Mouse (Mus musculus) hindbrain, postnatal 0 days (tissue): Measurements from ENCODE around the gene Podxl2. TPM values are rescaled to one million over a fixed set of nuclear protein-coding genes. Genes with fewer than 3 reads are reported as not detected.

ENCODE experiments used
- ATAC-seq: fragments of 200-750 bp; cut with Nextera tagmentation; 2 replicates; pipeline ENCODE4 v1.8.0; 2017; ENCODE audit warnings: mild to moderate bottlenecking, moderate TSS enrichment, moderate library complexity
- DNase-seq: peaks from one replicate; pipeline ENCODE4 v3.0.0-alpha.2; 2015; ENCODE audit warnings: low spot score
- H3K27ac ChIP-seq: fragments of 300-500 bp; sonication (generic); 2 replicates; pipeline ENCODE4 v1.5.1; 2014; ENCODE audit warnings: mild to moderate bottlenecking
- H3K27me3 ChIP-seq: fragments of 300-500 bp; sonication (generic); 2 replicates; pipeline ENCODE4 v1.6.1; 2014; ENCODE audit warnings: low read length, mixed read lengths; ENCODE audit not compliant: insufficient read depth
- H3K36me3 ChIP-seq: fragments of 300-500 bp; sonication (generic); 2 replicates; pipeline ENCODE4 v1.6.1; 2014; ENCODE audit warnings: low read length, mixed read lengths; ENCODE audit not compliant: insufficient read depth
- H3K4me1 ChIP-seq: fragments of 300-500 bp; sonication (generic); 2 replicates; pipeline ENCODE4 v1.6.1; 2014; ENCODE audit warnings: antibody characterized with exemption, low read length, mixed read lengths; ENCODE audit not compliant: insufficient read depth
- H3K4me2 ChIP-seq: fragments of 300-500 bp; sonication (generic); 2 replicates; pipeline ENCODE4 v1.6.1; 2014; ENCODE audit warnings: low read depth, mild to moderate bottlenecking, low read length, moderate library complexity, mixed read lengths
- H3K4me3 ChIP-seq: fragments of 300-500 bp; sonication (generic); 2 replicates; pipeline ENCODE4 v1.5.1; 2014; ENCODE audit warnings: low read length
- H3K9ac ChIP-seq: fragments of 300-500 bp; sonication (generic); replicated peaks from 2 replicates; pipeline ENCODE4 v1.6.1; 2014; ENCODE audit warnings: mild to moderate bottlenecking, low read length, moderate library complexity, mixed read lengths
- H3K9me3 ChIP-seq: fragments of 300-500 bp; sonication (generic); 2 replicates; pipeline ENCODE4 v1.6.1; 2016; ENCODE audit warnings: low read length, mixed read lengths
- CTCF ChIP-seq: IDR thresholded peaks from 2 replicates; pipeline ENCODE4 v1.5.1; 2016; ENCODE audit warnings: antibody characterized with exemption, control low read depth, low read depth
- WGBS: fragments of 180-500 bp; shearing (Covaris S2); extraction: QIAGEN DNeasy Blood & Tissue Kit; methylation state at CpG from one replicate; pipeline ENCODE4 v1.1.7; 2014; 5-methylcytosine and 5-hydroxymethylcytosine counted together
- polyA plus RNA-seq: library from polyadenylated mRNA; unstranded; fragments of >200 nt; fragmentation: Nextera tagmentation; extraction: Ambion mirVana; gene quantifications from 2 replicates; pipeline ENCODE4 v1.2.1, GENCODE M21; 2015
- total RNA-seq: library from RNA; depleted of rRNA; stranded (reverse); fragments of >200 nt; gene quantifications from 2 replicates; pipeline ENCODE4 v1.2.3, GENCODE M21; 2014

Podxl2 gene
- total and polyA plus RNA-seq, 2 experiments from 2014 or later = 695 to 1,247 TPM

DNA sequence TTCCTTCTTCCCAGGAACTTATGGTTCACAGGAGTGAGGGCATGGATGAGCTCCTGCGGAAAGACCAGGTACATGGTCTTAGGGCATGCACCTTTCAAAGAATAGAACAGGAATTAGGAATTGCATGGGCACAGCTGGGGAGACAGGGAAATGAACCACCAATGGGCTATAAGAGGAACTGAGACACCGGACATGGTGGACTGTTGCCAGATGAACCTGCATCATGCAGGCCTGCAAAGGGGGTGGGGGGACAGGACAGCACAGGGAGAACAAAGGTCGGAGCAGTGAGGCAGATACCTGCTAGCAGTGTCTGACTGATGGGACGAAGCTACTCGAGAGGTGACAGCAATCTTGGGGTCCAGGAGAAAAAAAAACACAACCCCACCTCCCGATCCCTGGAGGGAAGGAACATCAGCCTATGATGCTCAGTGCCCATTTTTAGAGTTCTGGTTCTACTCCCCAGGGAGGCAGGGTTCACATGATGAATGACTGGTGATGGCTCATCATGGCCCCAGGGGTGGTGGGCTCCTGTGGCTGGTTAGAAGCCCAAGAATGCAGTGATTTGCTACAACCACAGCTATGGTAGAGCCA, 44.6 kb downstream of the Podxl2 start:
- WGBS = 82% methylated on average over 6 of the region's 6 CpGs
- no peak for ATAC-seq
- TF ChIP-seq CTCF = no peak
- no peaks in the 10 kb centered on the region for H3K36me3 ChIP-seq
- peaks cover 11% of the 10 kb centered on the region; the same call in 1 of the 2 replicates for H3K4me1 ChIP-seq
- H3K4me2 ChIP-seq = no peak overlapping the region
- DNase-seq = no peak
- H3K9ac ChIP-seq = no peak overlapping the region
- H3K27ac ChIP-seq = no peak overlapping the region
- no peaks in the 10 kb centered on the region for H3K9me3 ChIP-seq
- 0 out of 2 replicates have a peak, but pooled peaks cover 4% of the 10 kb centered on the region for H3K27me3 ChIP-seq
- no peak overlapping the region for H3K4me3 ChIP-seq

DNA sequence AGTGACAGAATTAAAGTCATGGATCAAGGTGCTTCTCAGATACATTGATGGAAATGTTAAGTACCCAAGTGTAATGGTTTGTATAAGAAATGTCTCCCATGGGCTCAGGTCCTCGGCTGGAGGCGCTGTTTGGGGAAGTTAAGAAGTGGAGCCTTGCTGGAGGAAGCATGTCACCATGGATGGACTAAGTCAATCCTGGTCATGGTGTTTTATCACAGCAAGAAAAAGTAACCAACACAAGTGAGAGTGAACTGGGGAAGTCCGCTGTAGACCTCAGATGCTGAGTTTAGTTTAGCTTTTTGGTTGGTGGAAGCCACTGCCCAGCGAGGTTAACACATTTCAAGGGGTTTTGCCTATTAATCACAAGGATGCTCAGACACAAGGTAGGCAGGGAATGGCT, 45.3 kb downstream of the Podxl2 start:
- no peak for TF ChIP-seq CTCF
- no peak for ATAC-seq
- DNase-seq = no peak
- Histone ChIP-seq H3K27me3 (0 out of 2 replicates have a peak, but pooled peaks cover 4% of the 10 kb centered on the region), H3K36me3 (no peaks in the 10 kb centered on the region), H3K4me2 (no peak overlapping the region), H3K4me1 (peaks cover 11% of the 10 kb centered on the region; the same call in 1 of the 2 replicates), H3K9me3 (no peaks in the 10 kb centered on the region), H3K9ac (no peak overlapping the region), H3K27ac (no peak overlapping the region), H3K4me3 (no peak overlapping the region)
- 90% methylated on average over 4 of the region's 4 CpGs for WGBS

DNA sequence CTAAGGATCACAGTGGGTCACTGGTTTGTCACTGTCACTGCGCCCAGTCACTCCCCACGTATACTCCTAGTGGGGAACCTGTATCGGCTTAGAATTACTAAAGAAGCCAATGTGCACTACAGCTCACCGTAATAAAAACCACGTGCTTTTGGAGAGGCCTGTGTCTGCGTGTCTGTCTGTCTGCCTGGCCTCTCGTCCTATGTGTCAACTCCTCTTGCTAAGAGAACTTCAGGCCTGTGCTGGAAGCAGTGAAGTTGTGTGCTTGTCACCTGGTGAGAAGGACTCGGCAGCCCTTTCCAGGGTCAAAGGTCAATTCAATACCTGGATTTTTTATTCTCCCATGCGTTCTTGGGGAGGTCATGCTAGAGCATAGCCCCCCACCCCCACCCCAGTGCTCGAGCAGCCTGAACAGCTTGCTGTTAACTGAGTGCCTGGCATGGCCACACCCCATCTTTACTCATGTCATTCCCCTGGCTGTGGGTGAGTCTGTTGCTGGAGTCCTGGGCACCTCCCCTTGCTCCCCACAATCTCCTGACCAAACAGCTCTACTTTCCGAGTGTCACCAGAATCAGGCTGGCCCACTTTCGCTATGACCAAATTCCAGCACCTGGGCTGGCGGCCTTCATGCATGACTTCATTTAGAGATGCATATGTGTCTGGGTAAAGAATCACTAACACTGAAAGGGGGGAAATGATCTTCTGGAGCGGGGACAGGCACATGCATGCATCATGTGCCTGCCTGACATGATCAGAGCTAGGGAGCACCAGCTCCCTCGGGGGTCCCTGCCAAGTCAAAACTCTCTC, 46.4 kb downstream of the Podxl2 start:
- no peak for DNase-seq

DNA sequence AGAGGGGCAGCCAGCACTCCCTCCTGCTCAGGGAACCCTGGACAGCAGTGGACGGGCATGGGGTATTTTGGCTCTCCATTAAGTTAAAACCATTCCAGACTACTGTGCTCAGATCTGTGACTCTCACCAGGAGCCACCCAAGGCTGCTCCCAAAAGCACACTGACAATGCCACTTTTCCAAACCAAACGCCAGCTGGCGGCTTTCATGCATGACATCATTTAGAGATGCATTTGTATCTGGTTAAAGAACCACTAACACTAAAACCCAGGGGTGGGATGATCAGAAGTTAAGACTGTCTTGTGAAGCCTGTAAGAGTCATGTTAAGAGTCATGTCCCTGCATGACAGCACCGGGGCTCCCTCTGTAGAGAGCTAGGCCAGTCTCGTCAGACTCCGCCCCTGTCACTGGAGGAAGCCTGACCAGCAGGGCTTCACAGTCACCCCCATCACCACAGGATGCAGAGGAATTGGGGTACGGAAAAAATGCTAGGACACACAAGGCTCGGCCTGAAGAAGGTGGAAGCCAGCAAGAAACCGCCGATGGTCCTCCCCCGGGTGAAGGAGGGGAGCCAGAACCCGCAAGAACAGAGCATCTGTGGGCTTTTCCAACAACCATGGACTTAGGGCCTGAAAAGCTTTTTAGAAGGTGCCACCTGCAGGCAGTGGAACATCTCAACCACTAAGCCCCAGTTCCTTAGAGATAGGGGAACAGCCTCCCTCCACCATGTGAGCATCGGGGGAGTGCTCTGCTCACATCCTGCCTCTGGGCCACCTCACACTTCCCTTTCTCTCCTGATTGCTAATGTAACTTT, 47.2 kb downstream of the Podxl2 start:
- no peak overlapping the region for H3K4me2 ChIP-seq
- H3K27ac ChIP-seq = peak overlapping the region; percentile 64; the same call in 1 of the 2 replicates
- no peak overlapping the region for H3K9ac ChIP-seq
- H3K36me3 ChIP-seq = no peaks in the 10 kb centered on the region
- peaks cover 11% of the 10 kb centered on the region; the same call in 1 of the 2 replicates for H3K4me1 ChIP-seq
- peak; percentile 40 for TF ChIP-seq CTCF
- DNase-seq = peak; percentile 56
- no peaks in the 10 kb centered on the region for H3K9me3 ChIP-seq
- 46% methylated on average over 13 of the region's 13 CpGs for WGBS
- no peak for ATAC-seq
- H3K27me3 ChIP-seq = 0 out of 2 replicates have a peak, but pooled peaks cover 4% of the 10 kb centered on the region
- H3K4me3 ChIP-seq = no peak overlapping the region

More for the DNA sequence above, 46.4 kb downstream of the Podxl2 start:
- no peak overlapping the region for H3K4me3 ChIP-seq
- no peaks in the 10 kb centered on the region for H3K9me3 ChIP-seq
- 0 out of 2 replicates have a peak, but pooled peaks cover 4% of the 10 kb centered on the region for H3K27me3 ChIP-seq
- WGBS = 74% methylated on average over 15 of the region's 15 CpGs
- no peak overlapping the region for H3K9ac ChIP-seq
- H3K27ac ChIP-seq = no peak overlapping the region
- H3K36me3 ChIP-seq = no peaks in the 10 kb centered on the region
- H3K4me1 ChIP-seq = peaks cover 11% of the 10 kb centered on the region; the same call in 1 of the 2 replicates
- no peak for ATAC-seq
- TF ChIP-seq CTCF = no peak
- H3K4me2 ChIP-seq = no peak overlapping the region

DNA sequence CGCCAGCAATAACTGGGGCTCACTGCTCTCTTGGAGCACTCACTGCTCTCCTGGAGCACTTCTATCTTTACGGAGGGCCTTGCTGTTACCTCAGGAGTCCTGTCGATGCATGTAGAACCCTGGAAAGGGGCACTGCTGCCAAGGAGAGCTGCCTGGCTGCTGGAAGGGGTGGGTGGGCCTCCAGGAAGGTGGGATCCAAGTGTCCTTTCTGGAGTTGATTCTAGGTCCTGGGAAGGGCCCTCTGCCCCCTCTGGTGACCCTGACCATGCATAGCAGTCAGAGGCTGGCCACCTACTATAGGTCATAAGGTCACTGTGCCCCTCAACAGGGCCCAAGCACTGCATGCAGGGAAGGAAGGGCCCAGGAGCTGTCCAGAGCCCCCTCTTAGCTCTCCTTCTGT, 47.9 kb downstream of the Podxl2 start:
- Histone ChIP-seq H3K4me2 (no peak overlapping the region), H3K4me3 (no peak overlapping the region), H3K27me3 (0 out of 2 replicates have a peak, but pooled peaks cover 4% of the 10 kb centered on the region), H3K36me3 (no peaks in the 10 kb centered on the region), H3K9me3 (no peaks in the 10 kb centered on the region), H3K4me1 (peaks cover 11% of the 10 kb centered on the region), H3K27ac (peak overlapping the region; percentile 64; the same call in 1 of the 2 replicates), H3K9ac (no peak overlapping the region)
- ATAC-seq (no peak), DNase-seq (no peak)
- 47% methylated on average over 3 of the region's 3 CpGs for WGBS
- TF ChIP-seq CTCF = no peak

DNA sequence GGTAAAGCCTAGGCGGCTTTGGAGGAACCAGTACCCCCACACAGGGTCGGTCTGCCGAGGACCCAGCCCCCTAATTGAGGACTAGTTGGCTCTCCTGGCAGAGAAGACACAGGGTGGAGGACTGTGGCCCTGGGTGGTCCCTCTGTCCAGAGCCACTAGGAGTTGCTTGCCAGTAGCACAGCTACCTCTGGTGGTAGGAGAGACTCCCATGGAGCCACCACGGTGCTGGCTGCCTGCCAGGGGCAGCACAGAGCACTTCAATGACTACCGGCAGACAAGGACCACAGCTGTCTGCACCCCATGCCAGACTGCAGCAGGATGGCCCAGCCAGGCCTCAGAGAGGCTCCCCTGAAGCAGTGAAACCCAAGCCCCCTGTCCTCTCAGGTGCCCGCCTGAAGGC, 48.3 kb downstream of the Podxl2 start:
- peak; percentile 38 for ATAC-seq
- peak; percentile 74 for TF ChIP-seq CTCF
- no peak overlapping the region for H3K4me3 ChIP-seq
- peak; percentile 87 for DNase-seq
- no peak overlapping the region for H3K9ac ChIP-seq
- H3K9me3 ChIP-seq = no peaks in the 10 kb centered on the region
- 0 out of 2 replicates have a peak, but pooled peaks cover 4% of the 10 kb centered on the region for H3K27me3 ChIP-seq
- H3K4me1 ChIP-seq = peaks cover 11% of the 10 kb centered on the region
- H3K4me2 ChIP-seq = no peak overlapping the region
- WGBS = 34% methylated on average over 6 of the region's 6 CpGs
- peak overlapping the region; percentile 64; the same call in 1 of the 2 replicates for H3K27ac ChIP-seq
- H3K36me3 ChIP-seq = no peaks in the 10 kb centered on the region
